Mouse (Mus musculus) gastrocnemius, postnatal 10 days (tissue): ENCODE results near the gene Icos. TPM values are rescaled to one million over a fixed set of nuclear protein-coding genes. Genes with fewer than 3 reads are reported as not detected.

ENCODE experiments used
- DNase-seq: peaks from one replicate; pipeline ENCODE4 v3.0.0; 2021; ENCODE audit warnings: mixed read lengths
- total RNA-seq, 2 experiments: library from RNA; stranded (reverse); gene quantifications; 2 replicates each; pipeline ENCODE4 v1.2.3; 2021

The Icos gene
- total RNA-seq, 2 experiments from 2014 or later: 0.07 to 0.12 TPM

- DNase-seq: no peak
These were observed 15.6 kb upstream of the Icos start for GRCm38 (mm10) chr1:60962095-60962494.

- DNase-seq: no peak
These were observed 10.2 kb upstream of the Icos start for GRCm38 (mm10) chr1:60967521-60967920.

GRCm38 (mm10) chr1:60970846-60971245, 6.9 kb upstream of the Icos start:
- DNase-seq: no peak

GRCm38 (mm10) chr1:60974221-60974620, 3.5 kb upstream of the Icos start:
- DNase-seq: no peak

GRCm38 (mm10) chr1:60975646-60976294, 2.0 kb upstream of the Icos start:
- no peak for DNase-seq

- no peak for DNase-seq
These were observed 1.6 kb downstream of the Icos start for GRCm38 (mm10) chr1:60979126-60979842.

GRCm38 (mm10) chr1:60979843-60980235, 2.1 kb downstream of the Icos start:
- DNase-seq: no peak

- DNase-seq: no peak
These were observed 7.3 kb downstream of the Icos start for GRCm38 (mm10) chr1:60985075-60985474.

GRCm38 (mm10) chr1:60986141-60986540, 8.4 kb downstream of the Icos start:
- DNase-seq: no peak

GRCm38 (mm10) chr1:60989086-60989485, 11.4 kb downstream of the Icos start:
- DNase-seq: no peak

- DNase-seq: no peak
These were observed 12.6 kb downstream of the Icos start for GRCm38 (mm10) chr1:60990305-60990704.

GRCm38 (mm10) chr1:60998008-60998557, 20.4 kb downstream of the Icos start:
- no peak for DNase-seq

- no peak for DNase-seq
These were observed 21.0 kb downstream of the Icos start for GRCm38 (mm10) chr1:60998689-60999088.

- no peak for DNase-seq
These were observed 24.1 kb downstream of the Icos start for GRCm38 (mm10) chr1:61001786-61002354.

- DNase-seq: no peak
These were observed 28.5 kb downstream of the Icos start for GRCm38 (mm10) chr1:61006229-61006628.

- DNase-seq: no peak
These were observed 29.8 kb downstream of the Icos start for GRCm38 (mm10) chr1:61007516-61007915.

- no peak for DNase-seq
These were observed 38.9 kb downstream of the Icos start for GRCm38 (mm10) chr1:61016578-61017118.

- no peak for DNase-seq
These were observed 49.0 kb downstream of the Icos start for GRCm38 (mm10) chr1:61026712-61027111.

GRCm38 (mm10) chr1:61027519-61027918, 49.8 kb downstream of the Icos start:
- DNase-seq: no peak

- DNase-seq: no peak
These were observed 52.2 kb downstream of the Icos start for GRCm38 (mm10) chr1:61029919-61030318.

- no peak for DNase-seq
These were observed 52.8 kb downstream of the Icos start for GRCm38 (mm10) chr1:61030532-61030931.

GRCm38 (mm10) chr1:61035270-61035669, 57.5 kb downstream of the Icos start:
- no peak for DNase-seq

GRCm38 (mm10) chr1:61038223-61038622, 60.5 kb downstream of the Icos start:
- DNase-seq: no peak
